Mouse (Mus musculus) olfactory bulb, adult 2 months (tissue): ENCODE measurements around the gene Ttc38. TPM values are rescaled to one million over a fixed set of nuclear protein-coding genes. Genes with fewer than 3 reads are reported as not detected.

ENCODE experiments used
- H3K27ac ChIP-seq: fragments of 200-500 bp; 2 replicates; pipeline ENCODE4 v1.5.1; 2012; ENCODE audit warnings: low read depth, low read length; ENCODE audit not compliant: insufficient read depth
- H3K4me1 ChIP-seq: fragments of 200-500 bp; 2 replicates; pipeline ENCODE4 v1.6.1; 2012; ENCODE audit warnings: low read length; ENCODE audit not compliant: control insufficient read depth, insufficient read depth
- H3K4me3 ChIP-seq: fragments of 200-500 bp; 2 replicates; pipeline ENCODE4 v1.5.1; 2012; ENCODE audit warnings: mild to moderate bottlenecking, low read depth, low read length, moderate library complexity; ENCODE audit not compliant: insufficient read depth
- CTCF ChIP-seq: fragments of 200-500 bp; IDR thresholded peaks from 2 replicates; pipeline ENCODE4 v1.5.1; 2012; ENCODE audit warnings: low read depth, mild to moderate bottlenecking, low read length, moderate library complexity; ENCODE audit not compliant: insufficient read depth
- POLR2A ChIP-seq: fragments of 200-500 bp; IDR thresholded peaks from 2 replicates; pipeline ENCODE4 v1.6.1; 2012; ENCODE audit warnings: mild to moderate bottlenecking, low read depth, low read length, moderate library complexity; ENCODE audit not compliant: insufficient read depth
- WGBS: fragments of 180-500 bp; shearing (Covaris S2); methylation state at CpG from one replicate; pipeline ENCODE4 v1.1.7; 2018; 5-methylcytosine and 5-hydroxymethylcytosine counted together
- polyA plus RNA-seq: library from polyadenylated mRNA; stranded (reverse); fragments of >200 nt; gene quantifications from 2 replicates; pipeline ENCODE4 v1.2.4, GENCODE M21; 2012; ENCODE audit warnings: low replicate concordance; ENCODE audit not compliant: missing spikeins, insufficient read depth, insufficient read length

The Ttc38 gene
- polyA plus RNA-seq, 1 experiment: not detected

- Histone ChIP-seq H3K4me3 (no peak overlapping the region), H3K27ac (no peak overlapping the region), H3K4me1 (no peaks in the 10 kb centered on the region)
- 92% methylated on average over 7 of the region's 7 CpGs for WGBS
- TF ChIP-seq POLR2A (no peak), CTCF (no peak)
Measured at GRCm38 (mm10) chr15:85877336-85877735, 45.2 kb downstream of the Ttc38 start.

GRCm38 (mm10) chr15:85878848-85879497 lies 46.9 kb downstream of the Ttc38 start, which contains the start of gene Trmu:
TSS of gene Trmu (plus strand) at chr15:85879312.
- peak within 1 kb of the TSS; percentile 83 for H3K27ac ChIP-seq
- TF ChIP-seq POLR2A (peak; percentile 61), CTCF (no peak; the same call in 1 of the 2 replicates)
- under 1% methylated on average over 49 of the region's 50 CpGs for WGBS
- peak within 1 kb of the TSS; percentile 82 for H3K4me3 ChIP-seq
- H3K4me1 ChIP-seq: no peaks in the 10 kb centered on the region

GRCm38 (mm10) chr15:85879498-85879895 lies 47.4 kb downstream of the Ttc38 start:
- WGBS: under 1% methylated on average over 18 of the region's 18 CpGs
- no peak for TF ChIP-seq CTCF
- no peak for TF ChIP-seq POLR2A
- peak overlapping the region; percentile 82 for H3K4me3 ChIP-seq
- peak overlapping the region; percentile 71 for H3K27ac ChIP-seq
- H3K4me1 ChIP-seq: no peaks in the 10 kb centered on the region

GRCm38 (mm10) chr15:85885606-85886005 lies 53.5 kb downstream of the Ttc38 start:
- TF ChIP-seq CTCF: no peak
- Histone ChIP-seq H3K4me1 (no peaks in the 10 kb centered on the region), H3K27ac (no peak overlapping the region), H3K4me3 (no peak overlapping the region)
- WGBS: 93% methylated on average over 5 of the region's 5 CpGs

- H3K4me1 ChIP-seq: peaks cover 5% of the 10 kb centered on the region
- no peak overlapping the region for H3K4me3 ChIP-seq
- no peak overlapping the region for H3K27ac ChIP-seq
- TF ChIP-seq POLR2A (no peak), CTCF (no peak)
- 94% methylated on average over 4 of the region's 4 CpGs for WGBS
Measured at GRCm38 (mm10) chr15:85889235-85889634, 57.1 kb downstream of the Ttc38 start.

- no peak overlapping the region for H3K4me3 ChIP-seq
- 51% methylated on average over 10 of the region's 10 CpGs for WGBS
- H3K4me1 ChIP-seq: peaks cover 10% of the 10 kb centered on the region
- TF ChIP-seq CTCF (no peak), POLR2A (no peak)
- H3K27ac ChIP-seq: no peak overlapping the region
Measured at GRCm38 (mm10) chr15:85891971-85892370, 59.9 kb downstream of the Ttc38 start.

GRCm38 (mm10) chr15:85892498-85893118 lies 60.5 kb downstream of the Ttc38 start:
- H3K4me1 ChIP-seq: peaks cover 16% of the 10 kb centered on the region
- H3K27ac ChIP-seq: no peak overlapping the region
- TF ChIP-seq CTCF: no peak
- WGBS: 41% methylated on average over 13 of the region's 13 CpGs
- H3K4me3 ChIP-seq: no peak overlapping the region

- peaks cover 16% of the 10 kb centered on the region for H3K4me1 ChIP-seq
- TF ChIP-seq POLR2A (no peak), CTCF (no peak)
- no peak overlapping the region for H3K4me3 ChIP-seq
- no peak overlapping the region for H3K27ac ChIP-seq
- 86% methylated on average over 7 of the region's 7 CpGs for WGBS
Measured at GRCm38 (mm10) chr15:85893871-85894270, 61.8 kb downstream of the Ttc38 start.

GRCm38 (mm10) chr15:85896284-85896683 lies 64.2 kb downstream of the Ttc38 start:
- H3K4me1 ChIP-seq: peaks cover 19% of the 10 kb centered on the region
- no peak overlapping the region for H3K27ac ChIP-seq
- H3K4me3 ChIP-seq: no peak overlapping the region
- no peak for TF ChIP-seq POLR2A
- TF ChIP-seq CTCF: peak; percentile 42; the same call in 1 of the 2 replicates
- 15% methylated on average over 8 of the region's 8 CpGs for WGBS
